Mouse (Mus musculus) hindbrain, embryonic 11.5 days (tissue): ENCODE data around the gene Tap2. TPM values are rescaled to one million over a fixed set of nuclear protein-coding genes. Genes with fewer than 3 reads are reported as not detected.

ENCODE experiments used
- ATAC-seq: fragments of 200-750 bp; cut with Nextera tagmentation; 2 replicates; pipeline ENCODE4 v1.8.0; 2017; ENCODE audit warnings: mild to moderate bottlenecking, moderate TSS enrichment, moderate library complexity; ENCODE audit not compliant: low FRiP score
- DNase-seq: peaks from one replicate; pipeline ENCODE4 v3.0.0-alpha.2; 2015; ENCODE audit warnings: low spot score
- H3K27ac ChIP-seq: fragments of 300-500 bp; sonication (generic); 2 replicates; pipeline ENCODE4 v1.5.1; 2014; ENCODE audit warnings: mild to moderate bottlenecking, low read depth, low read length
- H3K27me3 ChIP-seq: fragments of 300-500 bp; sonication (generic); 2 replicates; pipeline ENCODE4 v1.6.1; 2014; ENCODE audit warnings: mild to moderate bottlenecking, low read length, moderate library complexity, mixed read lengths; ENCODE audit not compliant: control insufficient read depth, insufficient read depth
- H3K36me3 ChIP-seq: fragments of 300-500 bp; sonication (generic); 2 replicates; pipeline ENCODE4 v1.6.1; 2014; ENCODE audit warnings: mild to moderate bottlenecking, low read length, moderate library complexity, mixed read lengths; ENCODE audit not compliant: control insufficient read depth, insufficient read depth
- H3K4me1 ChIP-seq: fragments of 300-500 bp; sonication (generic); replicated peaks from 2 replicates; pipeline ENCODE4 v1.6.1; 2014; ENCODE audit warnings: low read length, mixed read lengths; ENCODE audit not compliant: control insufficient read depth, insufficient read depth
- H3K4me2 ChIP-seq: fragments of 300-500 bp; sonication (generic); replicated peaks from 2 replicates; pipeline ENCODE4 v1.6.1; 2014; ENCODE audit warnings: mild to moderate bottlenecking, low read depth, low read length
- H3K4me3 ChIP-seq: fragments of 300-500 bp; sonication (generic); 2 replicates; pipeline ENCODE4 v1.5.1; 2014; ENCODE audit warnings: low read depth, low read length
- H3K9ac ChIP-seq: fragments of 300-500 bp; sonication (generic); 2 replicates; pipeline ENCODE4 v1.6.1; 2014; ENCODE audit warnings: low read depth, low read length
- H3K9me3 ChIP-seq: fragments of 300-500 bp; sonication (generic); 2 replicates; pipeline ENCODE4 v1.6.1; 2016; ENCODE audit warnings: low read length; ENCODE audit not compliant: control insufficient read depth
- WGBS: fragments of 180-500 bp; shearing (Covaris S2); extraction: QIAGEN DNeasy Blood & Tissue Kit; methylation state at CpG from one replicate; pipeline ENCODE4 v1.1.7; 2014; 5-methylcytosine and 5-hydroxymethylcytosine counted together
- polyA plus RNA-seq: library from polyadenylated mRNA; unstranded; fragments of >200 nt; fragmentation: Nextera tagmentation; extraction: Ambion mirVana; gene quantifications from 2 replicates; pipeline ENCODE4 v1.2.1, GENCODE M21; 2014

Tap2 gene
- polyA plus RNA-seq, 1 experiment from 2014 or later: 0.19 TPM

GRCm38 (mm10) chr17:34240916-34241315, 37.6 kb downstream of the Tap2 start:
- H3K4me2 ChIP-seq: no peak overlapping the region
- no peaks in the 10 kb centered on the region for H3K4me1 ChIP-seq
- no peaks in the 10 kb centered on the region for H3K27me3 ChIP-seq
- DNase-seq (no peak), ATAC-seq (no peak)
- H3K9ac ChIP-seq: no peak overlapping the region
- no peak overlapping the region for H3K27ac ChIP-seq
- H3K4me3 ChIP-seq: no peak overlapping the region
- H3K9me3 ChIP-seq: no peaks in the 10 kb centered on the region
- H3K36me3 ChIP-seq: no peaks in the 10 kb centered on the region
- 85% methylated on average over 6 of the region's 6 CpGs for WGBS

GRCm38 (mm10) chr17:34244656-34245055, 41.3 kb downstream of the Tap2 start:
- no peaks in the 10 kb centered on the region for H3K9me3 ChIP-seq
- ATAC-seq (no peak), DNase-seq (no peak)
- no peaks in the 10 kb centered on the region for H3K27me3 ChIP-seq
- no peaks in the 10 kb centered on the region for H3K36me3 ChIP-seq
- 85% methylated on average over 4 of the region's 4 CpGs for WGBS
- H3K9ac ChIP-seq: no peak overlapping the region
- no peak overlapping the region for H3K4me2 ChIP-seq
- H3K4me1 ChIP-seq: no peaks in the 10 kb centered on the region
- H3K27ac ChIP-seq: no peak overlapping the region
- no peak overlapping the region for H3K4me3 ChIP-seq

GRCm38 (mm10) chr17:34247047-34247446, 43.7 kb downstream of the Tap2 start:
- Histone ChIP-seq H3K9ac (no peak overlapping the region), H3K27me3 (no peaks in the 10 kb centered on the region), H3K36me3 (no peaks in the 10 kb centered on the region), H3K4me3 (no peak overlapping the region), H3K27ac (no peak overlapping the region), H3K9me3 (no peaks in the 10 kb centered on the region), H3K4me2 (no peak overlapping the region), H3K4me1 (no peaks in the 10 kb centered on the region)
- DNase-seq (no peak), ATAC-seq (no peak)
- 89% methylated on average over 3 of the region's 3 CpGs for WGBS

GRCm38 (mm10) chr17:34248764-34249163, 45.4 kb downstream of the Tap2 start:
- Histone ChIP-seq H3K27ac (no peak overlapping the region), H3K9me3 (no peaks in the 10 kb centered on the region), H3K36me3 (no peaks in the 10 kb centered on the region), H3K4me3 (no peak overlapping the region), H3K9ac (no peak overlapping the region), H3K4me2 (no peak overlapping the region), H3K27me3 (no peaks in the 10 kb centered on the region), H3K4me1 (no peaks in the 10 kb centered on the region)
- WGBS: 82% methylated on average over 2 of the region's 2 CpGs
- DNase-seq (no peak), ATAC-seq (no peak)

- 49% methylated on average over 3 of the region's 3 CpGs for WGBS
- ATAC-seq (no peak), DNase-seq (no peak)
- Histone ChIP-seq H3K9ac (no peak overlapping the region), H3K4me3 (no peak overlapping the region), H3K27ac (no peak overlapping the region), H3K9me3 (no peaks in the 10 kb centered on the region), H3K4me1 (no peaks in the 10 kb centered on the region), H3K4me2 (no peak overlapping the region), H3K27me3 (no peaks in the 10 kb centered on the region), H3K36me3 (no peaks in the 10 kb centered on the region)
Observed at GRCm38 (mm10) chr17:34249361-34249760, 46.0 kb downstream of the Tap2 start.

- Histone ChIP-seq H3K9ac (no peak overlapping the region), H3K27ac (no peak overlapping the region), H3K4me3 (no peak overlapping the region), H3K36me3 (no peaks in the 10 kb centered on the region), H3K9me3 (no peaks in the 10 kb centered on the region), H3K4me1 (no peaks in the 10 kb centered on the region), H3K4me2 (no peak overlapping the region), H3K27me3 (no peaks in the 10 kb centered on the region)
- ATAC-seq (no peak), DNase-seq (peak; percentile 70)
- 22% methylated on average over 4 of the region's 4 CpGs for WGBS
Observed at GRCm38 (mm10) chr17:34249878-34250277, 46.6 kb downstream of the Tap2 start.

- H3K36me3 ChIP-seq: no peaks in the 10 kb centered on the region
- H3K9me3 ChIP-seq: no peaks in the 10 kb centered on the region
- 56% methylated on average over 4 of the region's 4 CpGs for WGBS
- H3K27ac ChIP-seq: no peak overlapping the region
- no peaks in the 10 kb centered on the region for H3K4me1 ChIP-seq
- H3K4me2 ChIP-seq: no peak overlapping the region
- no peak overlapping the region for H3K4me3 ChIP-seq
- ATAC-seq: no peak
- no peak overlapping the region for H3K9ac ChIP-seq
- H3K27me3 ChIP-seq: no peaks in the 10 kb centered on the region
- no peak for DNase-seq
Observed at GRCm38 (mm10) chr17:34251666-34252065, 48.3 kb downstream of the Tap2 start.

GRCm38 (mm10) chr17:34256501-34256900, 53.2 kb downstream of the Tap2 start:
- ATAC-seq: no peak
- DNase-seq: no peak
- Histone ChIP-seq H3K36me3 (no peaks in the 10 kb centered on the region), H3K4me1 (no peaks in the 10 kb centered on the region), H3K27ac (no peak overlapping the region), H3K27me3 (no peaks in the 10 kb centered on the region), H3K4me3 (no peak overlapping the region), H3K9me3 (no peaks in the 10 kb centered on the region), H3K4me2 (no peak overlapping the region), H3K9ac (no peak overlapping the region)
- WGBS: 82% methylated on average over 5 of the region's 5 CpGs

- Histone ChIP-seq H3K4me1 (no peaks in the 10 kb centered on the region), H3K9ac (no peak within 1 kb of the TSS), H3K4me2 (no peak within 1 kb of the TSS), H3K9me3 (no peaks in the 10 kb centered on the region), H3K36me3 (no peaks in the 10 kb centered on the region), H3K4me3 (no peak within 1 kb of the TSS), H3K27ac (no peak within 1 kb of the TSS), H3K27me3 (no peaks in the 10 kb centered on the region)
- WGBS: 73% methylated on average over 11 of the region's 11 CpGs
- DNase-seq (peak; percentile 67), ATAC-seq (no peak)
Observed at GRCm38 (mm10) chr17:34257594-34258375, 54.5 kb downstream of the Tap2 start, which contains the start of gene H2-Ab1. Gene H2-Ab1, plus strand, starts transcription at chr17:34257689.
